Mouse (Mus musculus) yolk sac, embryonic 10.5 days (tissue): ENCODE measurements at regions not wholly inside any gene's neighbourhood (a gene's known extent, or its start where the extent isn't known, plus 50 kb on each side); places are given as distances from the start of the nearest gene placed in this dataset.
A peak's percentile ranks its signal among the peaks of the same experiment; 100 is the strongest.
"Not testable (repeated sequence)": the region's sequence is repeated elsewhere in the genome, so short reads cannot be mapped to it uniquely, and the experiment has no call there.

ENCODE experiments used
- DNase-seq: peaks from one replicate; pipeline ENCODE4 v3.0.0-alpha.2; 2017; ENCODE audit warnings: low spot score

DNA sequence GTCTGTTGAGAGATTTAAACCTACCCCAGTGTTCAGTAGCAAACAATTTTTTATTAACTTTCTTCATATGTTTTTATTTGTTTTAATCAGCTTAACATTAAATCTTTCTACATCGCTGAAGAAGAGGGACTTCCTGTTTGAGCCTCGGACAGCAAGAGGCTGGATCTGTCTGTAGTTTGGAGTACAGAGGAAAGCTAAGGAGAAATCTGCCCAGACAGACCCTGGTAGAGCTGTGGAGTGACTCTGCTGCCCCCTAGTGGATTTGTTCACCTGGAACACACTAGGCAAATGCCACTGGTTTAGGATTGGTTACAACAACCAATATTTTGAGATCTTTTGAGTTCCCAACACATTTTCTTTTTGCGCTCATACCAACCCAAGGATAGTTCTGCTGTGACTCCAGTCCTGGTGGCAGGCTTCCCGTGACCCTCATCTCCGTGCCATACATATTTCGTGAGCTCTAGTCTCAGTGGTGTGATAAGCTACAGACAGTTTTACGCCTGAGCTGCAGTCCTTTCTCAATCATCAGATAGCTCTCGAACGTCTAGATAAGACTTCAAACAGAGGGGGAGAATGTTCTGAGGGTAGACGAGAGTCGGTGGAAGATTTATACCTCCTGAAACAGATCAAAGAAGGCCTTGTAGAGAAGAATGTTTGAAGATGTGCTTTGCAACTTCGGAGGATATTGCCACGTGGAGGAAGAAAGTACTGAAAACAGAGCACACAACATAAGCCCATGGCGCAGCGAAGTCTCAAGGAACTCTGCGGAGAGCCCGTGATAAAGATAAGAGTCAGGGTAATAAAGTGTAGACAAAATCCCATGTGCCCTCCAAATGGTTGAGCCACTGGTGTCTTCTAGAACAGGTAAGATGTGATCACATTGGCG lies 119.0 kb upstream of the Nabp1 start:
- DNase-seq = peak; percentile 78

DNA sequence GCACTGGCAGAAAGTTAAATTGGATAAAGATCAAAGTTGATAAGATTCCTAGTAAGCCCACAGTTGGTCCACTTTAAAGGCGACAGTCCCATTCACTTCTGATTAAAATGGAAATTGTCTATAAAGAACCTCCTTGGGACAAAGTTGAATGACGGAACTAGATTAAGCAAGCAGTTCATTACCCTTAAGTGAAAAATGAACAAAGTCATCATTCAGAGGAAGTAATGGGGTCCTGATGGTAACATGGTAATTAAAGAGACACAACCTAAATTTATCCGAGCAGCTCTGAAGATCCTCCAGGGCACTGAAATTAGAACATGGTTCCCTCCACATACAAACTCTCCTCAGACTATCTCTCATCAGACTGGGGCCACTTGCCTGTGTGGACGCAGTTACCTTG lies 116.4 kb upstream of the Nabp1 start:
- DNase-seq = no peak

DNA sequence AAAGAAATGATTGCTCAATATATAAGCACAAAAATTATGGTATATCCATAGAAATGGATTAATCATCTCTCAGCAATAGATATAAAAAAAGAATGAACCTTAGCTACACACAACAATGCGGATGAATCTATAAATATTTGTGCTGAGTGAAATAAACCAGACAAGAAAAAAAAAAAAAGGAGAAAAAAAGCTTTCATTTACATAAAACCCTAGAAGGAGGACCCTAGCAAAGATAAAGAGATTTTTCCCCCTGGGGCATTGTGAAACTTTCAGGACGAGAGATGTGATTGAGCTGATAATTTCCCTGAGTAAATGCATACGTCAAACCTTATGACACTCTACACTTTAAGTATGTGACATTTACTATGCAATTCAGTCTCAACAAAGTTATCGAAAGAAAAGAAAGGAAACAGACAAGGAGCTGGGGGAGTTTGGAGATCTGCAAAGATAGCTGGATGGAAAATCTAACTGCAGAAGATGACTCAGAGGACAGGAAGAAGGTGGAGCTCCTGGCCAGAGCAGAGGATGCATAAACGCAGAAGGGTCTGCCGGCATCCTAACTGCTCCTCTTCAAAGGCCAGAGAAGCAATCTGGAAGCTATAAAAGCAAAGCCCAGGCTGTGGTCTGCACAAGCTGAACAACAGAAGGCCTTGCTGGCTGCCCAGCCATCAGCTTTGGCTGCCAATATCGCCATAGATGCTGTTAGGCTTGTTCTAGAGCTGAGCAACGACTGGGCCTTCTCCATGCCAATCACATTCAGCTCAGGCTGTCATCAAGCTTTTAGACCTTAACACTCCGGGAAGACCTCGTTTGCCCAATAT lies 115.6 kb upstream of the Nabp1 start:
- DNase-seq = peak; percentile 27

DNA sequence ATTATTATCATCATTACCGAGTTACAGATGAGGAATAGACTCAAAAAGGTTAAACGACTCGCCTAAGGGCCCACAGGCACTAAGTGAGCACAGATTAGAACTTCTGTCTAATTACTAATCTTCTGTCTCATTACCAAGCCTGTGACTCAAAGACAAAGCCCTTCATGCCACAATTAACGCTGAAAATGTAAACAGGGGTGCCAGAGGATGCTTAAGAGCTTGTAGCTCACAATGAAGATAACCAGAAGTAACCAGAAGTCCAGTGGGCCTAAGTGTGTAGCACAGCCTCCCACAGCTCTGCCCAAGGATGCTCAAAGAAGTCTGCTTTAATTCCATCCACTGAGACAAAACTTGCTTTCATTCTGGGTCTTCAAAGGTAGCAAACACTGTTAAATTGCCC lies 113.7 kb upstream of the Nabp1 start:
- no peak for DNase-seq

DNA sequence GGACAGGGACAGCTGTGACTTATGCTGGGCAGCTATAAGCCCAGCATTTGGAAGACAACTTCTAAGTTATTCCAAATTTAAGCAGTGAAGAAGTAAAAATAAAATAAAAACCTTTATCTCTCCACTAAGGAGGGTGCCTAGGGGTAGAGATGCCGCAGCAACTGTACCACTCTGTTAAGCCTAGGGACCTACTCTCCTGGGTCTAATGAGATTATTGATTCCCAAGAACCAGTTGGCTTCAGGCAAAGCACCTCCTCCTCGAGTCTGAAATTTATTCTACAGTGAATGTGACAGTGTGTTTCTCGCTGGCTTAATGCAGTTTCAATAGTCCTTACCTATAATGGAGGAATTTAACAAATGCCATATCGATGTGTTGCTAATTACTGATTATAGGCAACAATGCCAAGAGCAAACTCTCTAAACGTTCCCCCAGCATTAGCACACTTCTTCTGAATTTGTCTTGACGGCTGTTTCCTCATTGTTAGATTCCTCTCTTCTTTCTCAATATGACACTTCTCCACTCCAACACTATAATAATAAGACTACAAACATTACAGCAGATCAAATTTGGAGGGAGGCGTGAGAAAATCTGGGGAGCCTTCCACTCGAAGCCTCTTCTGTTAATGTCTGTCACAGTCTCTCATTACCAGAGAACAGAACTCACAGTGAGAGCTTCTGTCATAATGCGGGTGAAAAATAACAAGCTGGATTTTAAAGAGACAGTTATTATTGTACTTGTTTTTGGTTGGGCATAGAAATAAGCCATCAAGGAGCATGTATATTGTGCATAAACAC lies 112.6 kb upstream of the Nabp1 start:
- DNase-seq = no peak

DNA sequence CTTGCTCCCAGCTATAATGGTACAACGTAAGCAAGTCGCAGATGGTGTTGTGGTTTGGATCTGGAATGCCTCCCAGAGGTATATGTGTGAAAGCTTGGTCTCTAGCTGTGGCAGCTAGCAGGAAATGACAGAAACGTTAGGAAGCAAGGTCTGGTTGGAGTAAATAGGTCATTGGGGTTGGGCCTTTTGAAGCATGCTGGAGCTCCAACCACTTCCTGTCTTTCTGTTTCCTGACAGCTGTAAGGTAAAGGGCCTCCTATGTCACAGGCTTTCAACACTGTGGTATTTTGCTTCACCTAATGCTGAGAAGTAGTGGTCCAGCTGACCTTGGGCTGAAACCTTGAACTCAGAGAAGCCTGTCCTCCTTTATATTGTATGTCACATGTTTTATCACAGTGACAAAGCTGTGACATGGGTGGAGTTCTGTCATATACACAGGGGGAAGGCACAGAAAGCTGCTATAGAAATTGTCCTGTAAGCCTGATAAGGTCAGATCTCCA lies 106.8 kb upstream of the Nabp1 start:
- no peak for DNase-seq

DNA sequence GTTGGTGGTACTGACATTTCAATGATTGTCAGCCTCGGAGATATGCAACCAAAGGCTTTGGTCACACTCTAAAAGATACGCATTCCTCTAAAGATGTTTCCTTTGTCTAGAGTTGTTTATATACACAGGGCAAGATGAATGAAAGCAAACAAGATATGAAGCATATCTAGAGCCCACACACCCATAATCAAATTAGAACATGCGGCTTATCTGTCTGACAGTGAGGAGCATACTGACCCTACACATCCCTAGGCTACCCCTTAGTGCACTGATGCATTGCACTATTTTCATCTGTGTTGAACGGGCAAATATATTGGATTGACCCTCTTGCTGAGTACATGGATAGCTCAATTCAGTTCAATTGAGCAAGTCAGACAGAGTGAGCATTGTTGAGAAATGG lies 105.6 kb upstream of the Nabp1 start:
- DNase-seq = no peak

DNA sequence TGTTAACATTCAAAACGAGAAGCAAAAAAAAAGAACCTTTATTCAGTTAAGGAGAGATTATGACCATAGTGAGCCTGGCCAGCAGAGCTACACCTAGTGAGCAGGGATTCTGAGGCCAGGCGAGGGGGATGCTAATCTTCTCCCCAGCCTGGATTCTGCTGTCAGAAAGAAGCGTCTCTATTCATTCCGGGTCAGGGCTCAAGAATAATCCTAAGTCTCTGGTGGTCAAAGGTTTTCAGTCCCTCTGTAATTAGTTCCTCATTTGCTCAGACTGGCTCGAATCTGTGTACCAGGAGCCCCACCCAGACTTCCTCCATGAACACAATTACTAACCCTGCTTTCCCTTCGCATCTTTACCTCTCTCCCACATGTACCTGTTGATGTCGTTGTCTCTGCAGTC lies 101.8 kb upstream of the Nabp1 start:
- no peak for DNase-seq

DNA sequence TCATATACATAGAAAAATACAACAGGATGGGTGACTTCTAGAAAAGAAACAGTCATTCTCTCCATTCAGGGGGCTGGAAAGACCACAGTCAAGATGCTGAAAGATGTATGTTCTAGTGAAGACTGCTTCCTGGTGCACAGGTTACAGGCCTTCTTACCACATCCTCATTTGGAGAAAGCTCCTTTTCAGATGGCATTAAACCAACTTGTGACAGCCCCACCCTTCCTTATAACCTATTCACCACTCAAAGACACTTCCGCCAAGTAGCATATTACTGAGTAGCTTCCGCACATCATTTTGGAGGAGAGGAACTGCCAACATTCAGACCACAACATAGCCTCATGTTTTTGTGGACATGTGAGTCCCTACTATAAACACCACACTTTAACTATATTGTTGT lies 99.5 kb upstream of the Nabp1 start:
- no peak for DNase-seq

DNA sequence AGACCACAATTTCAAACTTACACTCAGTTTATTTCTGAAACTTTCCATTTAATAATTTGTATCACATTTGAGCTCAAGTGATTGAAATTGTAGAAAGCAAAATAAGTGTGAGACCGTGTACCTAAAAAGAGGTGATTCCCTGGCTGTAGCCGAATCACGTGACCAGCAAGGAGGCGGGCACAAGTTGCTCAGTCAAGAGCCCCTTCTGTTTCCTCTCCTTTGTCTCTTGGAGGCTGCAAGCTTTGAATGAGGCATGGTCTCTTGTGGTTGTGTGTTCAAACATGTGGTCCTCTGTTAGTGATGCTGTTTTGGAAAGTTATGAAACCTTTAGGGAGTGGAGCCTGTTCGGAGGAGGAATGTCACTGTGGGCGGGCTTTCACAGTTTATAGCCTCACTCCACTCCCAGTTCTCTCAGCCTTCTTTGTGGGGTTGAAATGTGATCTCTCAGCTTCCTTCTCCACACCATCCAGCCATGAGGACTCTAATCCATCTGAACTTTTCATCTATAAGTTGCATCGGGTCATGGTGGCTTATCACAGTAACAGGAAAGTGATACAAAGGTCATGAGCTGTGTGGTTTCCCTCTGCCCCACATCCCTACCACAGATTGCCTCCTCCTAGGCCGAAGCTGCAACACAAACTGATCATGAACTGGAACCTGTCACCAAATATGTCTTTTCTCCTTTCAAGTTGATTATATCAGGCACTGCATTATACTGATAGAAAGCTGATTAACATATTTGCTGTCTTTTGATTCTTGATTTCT lies 94.3 kb upstream of the Nabp1 start:
- no peak for DNase-seq

DNA sequence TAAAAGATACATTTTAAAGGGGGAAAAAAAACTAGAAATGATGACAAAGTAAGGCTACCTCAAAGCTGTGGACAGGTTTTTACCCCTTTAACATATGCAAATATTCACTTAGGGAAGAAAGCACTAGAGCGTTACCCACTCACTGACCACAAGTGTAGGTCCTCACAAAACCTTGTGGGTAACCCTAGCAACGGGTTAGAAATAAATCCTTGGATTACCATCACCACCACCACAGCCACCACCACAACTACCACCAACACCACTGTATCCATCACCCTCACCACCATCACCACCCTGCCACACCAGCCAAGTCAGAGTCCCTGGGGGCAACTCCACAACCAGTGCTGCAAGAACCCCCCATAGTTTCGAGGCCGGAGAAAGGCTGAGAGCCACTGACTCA lies 91.4 kb upstream of the Nabp1 start:
- DNase-seq = no peak

DNA sequence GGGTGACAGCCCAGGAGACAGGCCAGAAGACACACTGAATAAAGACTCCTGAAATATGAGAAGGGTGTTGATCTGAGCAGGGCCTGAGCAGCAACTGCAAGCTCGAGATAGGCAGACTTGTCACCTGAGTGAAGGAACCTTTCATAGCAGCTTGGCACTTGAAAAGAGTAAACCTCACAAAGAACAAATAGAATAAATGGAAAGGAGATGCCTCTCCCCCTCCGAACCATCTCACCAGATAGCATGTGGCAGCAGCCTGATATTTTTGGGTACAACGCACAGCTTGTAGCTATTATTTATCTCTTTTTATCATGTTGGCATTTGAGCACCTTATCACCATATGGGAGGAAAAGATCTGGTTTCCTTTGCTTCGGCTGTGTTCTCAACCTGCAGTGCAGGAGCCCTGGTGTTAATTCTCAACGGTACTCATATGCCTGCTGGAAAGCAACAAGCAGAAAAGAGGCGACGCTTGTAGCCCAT lies 88.0 kb upstream of the Nabp1 start:
- DNase-seq = no peak

DNA sequence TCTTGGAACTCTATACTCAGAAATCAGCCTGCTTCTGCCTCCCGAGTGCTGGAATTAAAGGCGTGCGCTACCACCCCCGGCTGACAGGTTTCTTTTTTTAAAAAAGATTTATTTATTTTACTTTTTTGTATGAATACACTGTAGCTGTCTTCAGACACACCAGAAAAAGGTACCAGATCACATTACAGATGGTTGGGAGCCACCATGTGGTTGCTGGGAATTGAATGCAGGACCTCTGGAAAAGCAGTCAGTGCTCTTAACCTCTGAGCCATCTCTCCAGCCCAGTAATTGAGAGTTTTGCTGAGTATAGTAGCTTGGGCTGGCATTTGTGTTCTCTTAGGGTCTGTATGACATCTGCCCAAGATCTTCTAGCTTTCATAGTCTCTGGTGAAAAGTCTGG lies 78.4 kb upstream of the Nabp1 start:
- DNase-seq = not testable (repeated sequence)

DNA sequence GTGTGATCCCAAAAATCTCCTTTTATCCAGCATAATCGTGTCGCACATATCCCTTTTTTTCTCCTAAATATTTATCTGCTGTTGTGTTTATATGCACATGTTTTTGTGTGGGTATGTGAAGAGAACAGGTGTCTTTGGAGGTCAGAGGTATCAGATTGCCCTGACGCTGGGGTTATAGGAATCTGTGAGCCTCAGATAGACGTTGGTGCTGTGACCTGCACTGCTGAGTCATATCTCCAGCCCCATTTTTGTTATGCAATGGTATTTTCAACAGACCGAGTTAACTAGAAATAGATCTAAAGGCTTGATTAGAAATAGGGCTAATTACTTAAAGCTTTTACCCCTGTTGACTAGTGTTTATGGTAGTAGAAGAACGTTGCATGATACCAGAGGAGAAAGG lies 75.5 kb upstream of the Nabp1 start:
- no peak for DNase-seq

DNA sequence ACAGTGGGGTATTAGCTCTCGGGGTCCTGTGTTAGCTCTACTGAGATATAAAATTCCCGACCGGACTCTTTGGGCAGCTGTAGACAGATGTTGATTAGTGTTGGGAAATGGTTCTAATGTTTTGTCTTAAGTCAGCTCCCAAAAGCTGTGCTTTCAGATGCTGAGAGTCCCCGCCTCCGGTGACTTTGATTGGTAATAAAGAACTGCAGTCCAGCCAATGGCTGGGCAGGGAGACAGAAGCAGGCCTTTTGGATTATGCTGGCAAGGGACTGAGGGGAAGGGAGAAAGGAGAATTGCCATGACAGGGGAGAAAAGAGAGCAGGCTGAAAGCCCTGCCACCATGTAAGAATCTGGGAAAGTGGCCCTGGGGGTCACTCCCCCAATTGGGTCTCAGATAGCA lies 73.4 kb upstream of the Nabp1 start:
- DNase-seq = no peak

DNA sequence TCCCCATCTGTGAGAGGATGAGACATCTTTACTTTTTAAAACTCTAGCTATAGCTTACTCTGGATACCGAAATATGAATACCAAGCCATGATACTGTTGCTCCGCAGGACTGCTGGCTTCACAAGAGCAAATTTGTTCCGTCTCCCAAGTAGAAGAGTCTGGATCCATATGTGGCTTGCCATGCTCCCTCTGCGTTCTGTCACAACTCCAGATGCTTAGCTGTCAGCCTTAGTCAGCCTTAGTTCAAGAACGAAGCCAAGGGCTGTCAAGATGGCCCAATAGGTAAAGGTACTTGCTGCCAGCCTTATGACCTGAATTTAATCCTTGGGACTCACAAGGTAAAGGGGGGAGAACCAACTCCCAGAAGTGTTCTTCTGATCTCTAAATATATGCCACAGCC lies 64.6 kb upstream of the Nabp1 start:
- DNase-seq = no peak

DNA sequence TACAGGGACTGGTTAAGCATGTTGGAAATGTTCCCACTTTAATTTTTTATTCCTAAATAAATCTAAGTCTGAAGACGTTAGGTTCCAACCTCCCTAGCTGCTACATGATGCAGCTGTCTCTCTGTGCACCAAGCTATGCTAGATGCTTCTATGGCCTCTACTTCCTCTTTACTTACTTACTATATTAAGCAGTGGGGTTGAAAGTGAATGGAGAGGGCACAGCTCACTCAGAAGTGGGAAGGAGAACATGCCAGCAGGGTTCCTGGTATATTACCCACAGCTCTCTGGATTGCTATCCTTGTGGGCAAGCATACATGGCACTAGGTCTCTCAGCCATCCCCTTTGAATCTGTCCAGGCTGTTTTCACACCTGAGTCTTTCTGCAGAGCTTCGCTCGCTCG lies 61.4 kb upstream of the Nabp1 start:
- no peak for DNase-seq

DNA sequence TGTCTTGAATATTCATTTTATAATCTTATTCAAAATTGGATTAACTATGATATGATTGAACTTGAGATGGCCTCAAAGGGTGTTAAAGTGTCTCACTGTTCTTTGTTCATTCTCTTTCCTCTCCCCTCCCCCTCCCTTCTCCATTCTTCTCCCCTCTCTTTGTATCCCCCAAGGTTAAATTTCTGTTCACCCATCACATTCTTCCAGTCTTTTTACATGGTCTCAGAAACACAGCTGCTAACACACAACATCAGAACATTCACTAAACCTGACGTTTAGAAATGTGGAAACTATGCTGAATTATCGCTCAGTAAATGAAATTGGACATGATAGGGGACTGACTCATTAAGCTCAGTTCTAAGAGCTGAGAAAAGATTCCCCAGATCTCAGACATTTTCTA lies 60.6 kb upstream of the Nabp1 start:
- DNase-seq = no peak

DNA sequence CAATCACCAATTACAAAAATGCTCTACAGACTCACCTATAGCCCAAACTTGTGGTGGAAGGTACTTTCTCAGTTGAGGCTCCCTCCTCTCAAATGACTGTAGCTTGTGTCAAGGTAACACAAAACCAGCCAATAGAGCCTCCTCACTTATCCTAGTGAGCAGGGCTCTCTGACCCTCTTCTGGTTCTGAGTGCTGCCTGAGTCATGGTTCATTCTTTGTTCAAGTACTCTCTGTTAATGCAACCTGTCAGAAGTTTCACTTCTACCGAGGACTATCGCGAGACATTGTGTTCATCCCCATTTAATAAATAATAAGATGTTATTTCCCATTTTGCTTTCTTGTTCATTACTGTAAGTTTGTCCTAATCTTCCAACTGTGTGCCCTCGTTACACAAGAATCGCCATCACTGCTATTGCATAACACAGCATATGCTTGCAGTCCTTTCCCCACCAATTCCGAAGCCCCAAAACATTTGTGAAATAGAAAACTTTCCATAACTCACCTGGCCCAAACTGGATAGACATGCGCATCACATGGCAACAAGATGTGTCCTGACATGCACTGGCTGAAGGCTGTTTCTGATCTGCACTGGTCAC lies 59.6 kb upstream of the Nabp1 start:
- no peak for DNase-seq

DNA sequence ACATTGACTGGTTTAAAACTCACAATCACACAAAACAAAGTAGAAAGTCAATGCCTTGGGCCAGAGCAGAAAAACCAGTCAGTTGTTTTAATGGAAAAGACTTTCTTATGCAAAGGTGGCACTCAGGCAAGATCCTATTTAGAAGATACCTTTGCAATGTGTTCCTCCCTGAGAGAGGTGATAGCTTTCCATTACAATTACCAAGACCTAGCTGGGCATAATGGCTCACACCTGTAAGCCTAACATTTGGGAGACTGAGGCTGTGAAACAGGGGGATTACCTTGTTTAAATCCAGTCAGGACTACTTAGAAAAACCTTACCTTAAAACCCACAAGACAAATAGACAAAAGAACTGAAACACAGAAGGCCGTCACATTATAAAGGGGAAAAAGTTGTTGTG lies 57.9 kb upstream of the Nabp1 start:
- DNase-seq = no peak

DNA sequence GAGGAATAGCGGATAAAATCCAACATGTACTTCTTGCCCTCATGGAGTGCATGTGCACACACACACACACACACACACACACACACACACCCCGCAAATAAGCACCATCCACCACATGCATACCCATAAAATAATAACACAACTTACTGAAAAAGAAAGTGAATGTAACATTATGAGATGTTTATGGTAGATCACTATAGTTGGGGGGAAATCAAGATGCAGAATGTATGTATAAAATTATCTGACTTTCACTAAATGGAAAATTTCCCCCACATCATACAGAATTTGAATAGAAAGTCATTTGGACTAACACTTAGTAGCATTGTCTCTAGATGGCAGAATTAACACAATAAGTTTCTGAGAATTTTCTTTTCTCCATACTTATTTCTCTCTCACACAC lies 57.2 kb upstream of the Nabp1 start:
- DNase-seq = no peak
